Mouse (Mus musculus): ENCODE results near the gene Psme2.

Gene Psme2

GRCm38 (mm10) chr14:55567496-55567895 is 23.4 kb downstream of the Psme2 start:
- no peak for DNase-seq (ENCODE audit: low read depth, low spot score)

GRCm38 (mm10) chr14:55565748-55566147 is 25.2 kb downstream of the Psme2 start:
- DNase-seq (ENCODE audit: low read depth, low spot score): no peak

GRCm38 (mm10) chr14:55563249-55563648 is 27.7 kb downstream of the Psme2 start:
- DNase-seq (ENCODE audit: low read depth, low spot score): no peak

GRCm38 (mm10) chr14:55561860-55562259 is 29.1 kb downstream of the Psme2 start:
- DNase-seq (ENCODE audit: low read depth, low spot score): no peak

GRCm38 (mm10) chr14:55560202-55561073 is 30.5 kb downstream of the Psme2 start, which contains the start of gene A730061H03Rik:
A730061H03Rik (minus strand) TSS chr14:55560406.
- DNase-seq (ENCODE audit: low read depth, low spot score): peak; percentile 100

GRCm38 (mm10) chr14:55559799-55560201 is 31.1 kb downstream of the Psme2 start, which contains the start of gene Dcaf11:
Dcaf11 (plus strand) TSS chr14:55560006.
- DNase-seq (ENCODE audit: low read depth, low spot score): peak; percentile 98

GRCm38 (mm10) chr14:55558740-55559448 is 32.0 kb downstream of the Psme2 start:
- no peak for DNase-seq (ENCODE audit: low read depth, low spot score)

- DNase-seq (ENCODE audit: low read depth, low spot score): no peak
Measured at GRCm38 (mm10) chr14:55557587-55557986, 33.3 kb downstream of the Psme2 start.

GRCm38 (mm10) chr14:55557003-55557402 is 33.9 kb downstream of the Psme2 start:
- peak; percentile 85 for DNase-seq (ENCODE audit: low read depth, low spot score)

- DNase-seq (ENCODE audit: low read depth, low spot score): no peak
Measured at GRCm38 (mm10) chr14:55555788-55556187, 35.1 kb downstream of the Psme2 start.

GRCm38 (mm10) chr14:55554635-55555034 is 36.3 kb downstream of the Psme2 start:
- no peak for DNase-seq (ENCODE audit: low read depth, low spot score)

GRCm38 (mm10) chr14:55551794-55552193 is 39.1 kb downstream of the Psme2 start:
- DNase-seq (ENCODE audit: low read depth, low spot score): peak; percentile 44

GRCm38 (mm10) chr14:55551347-55551746 is 39.6 kb downstream of the Psme2 start:
- DNase-seq (ENCODE audit: low read depth, low spot score): peak; percentile 86

- DNase-seq (ENCODE audit: low read depth, low spot score): no peak
Measured at GRCm38 (mm10) chr14:55550191-55550590, 40.7 kb downstream of the Psme2 start.

GRCm38 (mm10) chr14:55544334-55544733 is 46.6 kb downstream of the Psme2 start:
- DNase-seq (ENCODE audit: low read depth, low spot score): no peak

- DNase-seq (ENCODE audit: low read depth, low spot score): no peak
Measured at GRCm38 (mm10) chr14:55542268-55542667, 48.6 kb downstream of the Psme2 start.

- no peak for DNase-seq (ENCODE audit: low read depth, low spot score)
Measured at GRCm38 (mm10) chr14:55540787-55541321, 50.1 kb downstream of the Psme2 start.

GRCm38 (mm10) chr14:55540067-55540786 is 50.7 kb downstream of the Psme2 start, which contains the start of gene Pck2:
Pck2 (plus strand) TSS chr14:55540266.
- DNase-seq (ENCODE audit: low read depth, low spot score): peak; percentile 94
